Comparison of ENCODE assay signal across 17 mouse cellular contexts in the genomic region with DNA sequence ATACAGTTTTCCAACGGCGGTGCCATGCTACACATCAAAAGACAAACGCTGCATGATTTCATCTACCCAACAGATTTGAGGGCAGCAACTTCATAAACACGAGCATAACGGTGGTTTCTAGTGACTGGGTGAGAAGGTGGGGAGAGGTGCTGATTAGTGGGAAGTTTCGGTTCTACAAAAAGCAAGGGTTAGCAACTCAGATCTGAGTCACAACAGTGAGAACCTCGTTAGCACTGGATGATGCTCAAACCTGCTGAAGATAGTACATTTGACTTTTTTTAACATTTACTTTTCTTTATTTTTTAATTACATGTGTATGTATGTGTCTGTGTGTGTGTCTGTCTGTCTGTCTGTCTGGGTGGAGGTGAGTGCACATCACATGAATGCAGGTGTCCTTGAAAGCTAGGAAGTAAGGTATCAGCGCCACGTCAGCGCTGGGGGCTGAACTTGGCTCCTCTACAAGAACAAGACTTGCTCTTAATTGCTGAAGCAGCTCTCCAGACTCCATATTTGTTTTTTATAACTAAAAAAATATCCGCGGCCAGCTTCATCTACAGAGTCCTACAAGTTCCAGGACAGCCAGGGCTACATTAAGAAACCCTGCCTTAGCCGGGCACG. TPM values are rescaled to one million over a fixed set of nuclear protein-coding genes. Genes with fewer than 3 reads are reported as not detected.
A peak's percentile ranks its signal among the peaks of the same experiment; 100 is the strongest.
DNase-seq lines count a peak whose midpoint lies in the region; ATAC-seq and TF ChIP-seq lines count a peak whose summit lies in the region.
"Had no signal": no experiment of that assay in that cellular context is flagged by ENCODE, and none has a peak within 500 bp of the region (broad histone marks: within the 10 kb centered on the region; RNA-seq: fewer than 3 reads in every experiment).

No protein-coding gene starts in this region.

- no peak for DNase-seq in lung, postnatal 4 days
- peak; percentile 87 for DNase-seq in A20 (ENCODE audit: low read depth, low spot score)
- no peak for DNase-seq in liver, postnatal 0 days
- no peak for DNase-seq in cerebellum, postnatal 10 days
- DNase-seq in adrenal gland, adult (ENCODE audit: inconsistent age in 2 of 2, low spot score in 1 of 2) = no peak
- no peak for DNase-seq in retina, postnatal 1 day
- DNase-seq: adrenal gland, adult 2 months; cerebellum, adult 2 months; embryo, embryonic 11 days; gastrocnemius, postnatal 36 days; kidney, postnatal 10 days; lung, postnatal 14 days had no signal

- no peak for TF ChIP-seq CTCF in E14TG2a.4 (conservative IDR thresholded peaks at IDR 0.05; ENCODE audit: low read length)
- TF ChIP-seq CTCF in liver, postnatal 0 days (IDR thresholded peaks at IDR 0.05; ENCODE audit: low read depth) = no peak

- no peak for ATAC-seq in lung, embryonic 16.5 days (ENCODE audit: low read depth)
- no peak for ATAC-seq in liver, postnatal 0 days
- ATAC-seq: intestine, embryonic 15.5 days had no signal

- no peak overlapping the region for H3K4me2 ChIP-seq in lung, embryonic 16.5 days (ENCODE audit: low read depth, low read length)
- no peak overlapping the region for H3K4me2 ChIP-seq in liver, postnatal 0 days (ENCODE audit: low read depth, low read length)
- H3K4me2 ChIP-seq: heart, embryonic 12.5 days; intestine, embryonic 15.5 days had no signal

- WGBS in lung, embryonic 16.5 days = 79% methylated on average over 14 of the region's 14 CpGs
- WGBS in liver, postnatal 0 days (ENCODE audit: insufficient replicate concordance) = 61% methylated on average over 14 of the region's 14 CpGs

- H3K9me3 ChIP-seq in lung, embryonic 16.5 days (ENCODE audit: control insufficient read depth, low read length) = no peaks in the 10 kb centered on the region
- H3K9me3 ChIP-seq in E14TG2a.4 (ENCODE audit: low read length) = no peaks in the 10 kb centered on the region
- H3K9me3 ChIP-seq in liver, postnatal 0 days (ENCODE audit: low read length) = no peaks in the 10 kb centered on the region
- H3K9me3 ChIP-seq: heart, embryonic 12.5 days; hindbrain, embryonic 10.5 days; intestine, embryonic 15.5 days had no signal

- no peaks in the 10 kb centered on the region for H3K27me3 ChIP-seq in lung, embryonic 16.5 days (ENCODE audit: control insufficient read depth, insufficient read depth, low read depth, low read length)
- no peaks in the 10 kb centered on the region for H3K27me3 ChIP-seq in E14TG2a.4 (ENCODE audit: insufficient read depth, low read length)
- H3K27me3 ChIP-seq in liver, postnatal 0 days (ENCODE audit: insufficient read depth, low read length) = no peaks in the 10 kb centered on the region
- H3K27me3 ChIP-seq: heart, embryonic 12.5 days; intestine, embryonic 15.5 days had no signal

- H3K9ac ChIP-seq in lung, embryonic 16.5 days (ENCODE audit: low read length) = no peak overlapping the region
- no peak overlapping the region for H3K9ac ChIP-seq in liver, postnatal 0 days (replicated peaks)
- H3K9ac ChIP-seq: heart, embryonic 12.5 days; intestine, embryonic 15.5 days had no signal

- no peak overlapping the region for H3K4me3 ChIP-seq in lung, embryonic 16.5 days (ENCODE audit: low read length)
- peak overlapping the region; percentile 33 for H3K4me3 ChIP-seq in E14TG2a.4 (replicated peaks; ENCODE audit: low read length)
- no peak overlapping the region for H3K4me3 ChIP-seq in liver, postnatal 0 days (ENCODE audit: low read depth, low read length)
- H3K4me3 ChIP-seq: heart, embryonic 12.5 days; hindbrain, embryonic 10.5 days; intestine, embryonic 15.5 days had no signal

- no peak for TF ChIP-seq EP300 in liver, postnatal 0 days (IDR thresholded peaks at IDR 0.05; ENCODE audit: low read depth)

- H3K36me3 ChIP-seq in lung, embryonic 16.5 days (ENCODE audit: control insufficient read depth, insufficient read depth, low read length) = no peaks in the 10 kb centered on the region
- H3K36me3 ChIP-seq in E14TG2a.4 (ENCODE audit: insufficient read depth, low read length) = peaks cover 89% of the 10 kb centered on the region
- H3K36me3 ChIP-seq in liver, postnatal 0 days (replicated peaks; ENCODE audit: insufficient read depth, low read length) = no peaks in the 10 kb centered on the region
- H3K36me3 ChIP-seq: heart, embryonic 12.5 days; intestine, embryonic 15.5 days had no signal

- peak overlapping the region; percentile 82 for H3K27ac ChIP-seq in lung, embryonic 16.5 days (ENCODE audit: low read length)
- H3K27ac ChIP-seq in liver, postnatal 0 days (ENCODE audit: low read depth) = 0 out of 2 replicates have a peak overlapping the region, but pooled peaks have one; percentile 40
- H3K27ac ChIP-seq: hindbrain, embryonic 10.5 days; intestine, embryonic 15.5 days had no signal

- peaks cover 48% of the 10 kb centered on the region for H3K4me1 ChIP-seq in lung, embryonic 16.5 days (replicated peaks; ENCODE audit: control insufficient read depth, insufficient read depth, low read length)
- peaks cover 97% of the 10 kb centered on the region for H3K4me1 ChIP-seq in E14TG2a.4 (replicated peaks; ENCODE audit: low read depth, low read length)
- H3K4me1 ChIP-seq in liver, postnatal 0 days (ENCODE audit: insufficient read depth) = peaks cover 27% of the 10 kb centered on the region

RNA-seq across cellular contexts. Expression of a gene that starts 7.6 kb away (rescaled TPM):
- polyA plus RNA-seq in lung, embryonic 16.5 days (2015; fragmentation: Nextera tagmentation; extraction: Ambion mirVana) = 13.7 and 14.2 TPM in 2 replicates
- polyA plus RNA-seq in liver, postnatal 0 days (2015; fragmentation: Nextera tagmentation; extraction: Ambion mirVana) = 4.5 and 5.1 TPM in 2 replicates

RNA-seq across cellular contexts. Expression of a gene that starts 35.6 kb away (rescaled TPM):
- polyA plus RNA-seq in lung, embryonic 16.5 days (2015; fragmentation: Nextera tagmentation; extraction: Ambion mirVana) = 12.4 and 13.1 TPM in 2 replicates
- polyA plus RNA-seq in liver, postnatal 0 days (2015; fragmentation: Nextera tagmentation; extraction: Ambion mirVana) = 9.6 and 11.0 TPM in 2 replicates
